Mouse (Mus musculus) stomach, postnatal 0 days (tissue): ENCODE results near the gene P2ry6. TPM values are rescaled to one million over a fixed set of nuclear protein-coding genes. Genes with fewer than 3 reads are reported as not detected.

Experiments
- ATAC-seq: fragments of 200-750 bp; cut with Nextera tagmentation; 2 replicates; pipeline ENCODE4 v1.8.0; 2017; ENCODE audit not compliant: low FRiP score, low TSS enrichment
- DNase-seq: peaks from one replicate; pipeline ENCODE4 v3.0.0-alpha.2; 2016; ENCODE audit warnings: low spot score
- H3K27ac ChIP-seq: fragments of 300-500 bp; sonication (generic); replicated peaks from 2 replicates; pipeline ENCODE4 v1.5.1; 2014; ENCODE audit warnings: mild to moderate bottlenecking, control low read depth
- H3K27me3 ChIP-seq: fragments of 300-500 bp; sonication (generic); 2 replicates; pipeline ENCODE4 v1.6.1; 2014; ENCODE audit warnings: low read length; ENCODE audit not compliant: control insufficient read depth, insufficient read depth
- H3K36me3 ChIP-seq: fragments of 300-500 bp; sonication (generic); 2 replicates; pipeline ENCODE4 v1.6.1; 2014; ENCODE audit warnings: low read length, mixed read lengths; ENCODE audit not compliant: control insufficient read depth, insufficient read depth
- H3K4me1 ChIP-seq: fragments of 300-500 bp; sonication (generic); replicated peaks from 2 replicates; pipeline ENCODE4 v1.6.1; 2014; ENCODE audit warnings: antibody characterized with exemption; ENCODE audit not compliant: control insufficient read depth, insufficient read depth
- H3K4me2 ChIP-seq: fragments of 300-500 bp; sonication (generic); replicated peaks from 2 replicates; pipeline ENCODE4 v1.6.1; 2014; ENCODE audit warnings: low read depth, mild to moderate bottlenecking, control low read depth, moderate library complexity
- H3K4me3 ChIP-seq: fragments of 300-500 bp; sonication (generic); 2 replicates; pipeline ENCODE4 v1.5.1; 2014; ENCODE audit warnings: low read depth, low read length, control low read depth
- H3K9ac ChIP-seq: fragments of 300-500 bp; sonication (generic); 2 replicates; pipeline ENCODE4 v1.6.1; 2014; ENCODE audit warnings: mild to moderate bottlenecking, low read length, control low read depth, mixed read lengths
- H3K9me3 ChIP-seq: fragments of 300-500 bp; sonication (generic); 2 replicates; pipeline ENCODE4 v1.6.1; 2016; ENCODE audit warnings: low read length; ENCODE audit not compliant: control insufficient read depth
- CTCF ChIP-seq: IDR thresholded peaks from 2 replicates; pipeline ENCODE4 v1.5.1; 2016; ENCODE audit warnings: antibody characterized with exemption, low read depth, mild to moderate bottlenecking, moderate library complexity
- EP300 ChIP-seq: optimal IDR thresholded peaks from 2 replicates; pipeline ENCODE3; 2016; ENCODE audit warnings: antibody characterized with exemption
- WGBS: fragments of 180-500 bp; shearing (Covaris S2); extraction: QIAGEN DNeasy Blood & Tissue Kit; methylation state at CpG from one replicate; pipeline ENCODE4 v1.1.7; 2014; 5-methylcytosine and 5-hydroxymethylcytosine counted together
- polyA plus RNA-seq: library from polyadenylated mRNA; unstranded; fragments of >200 nt; fragmentation: Nextera tagmentation; extraction: Ambion mirVana; gene quantifications from 2 replicates; pipeline ENCODE4 v1.2.1, GENCODE M21; 2015

P2ry6 gene
- polyA plus RNA-seq, 1 experiment from 2014 or later, result 6.1 TPM

GRCm38 (mm10) chr7:100984452-100985395, 10.3 kb upstream of the P2ry6 start:
- Histone ChIP-seq H3K4me3 (no peak overlapping the region), H3K9me3 (no peaks in the 10 kb centered on the region), H3K4me2 (0 out of 2 replicates have a peak overlapping the region, but pooled peaks have one; percentile 6), H3K9ac (no peak overlapping the region), H3K4me1 (no peaks in the 10 kb centered on the region), H3K27me3 (no peaks in the 10 kb centered on the region), H3K27ac (peak overlapping the region; percentile 9; the same call in 1 of the 2 replicates), H3K36me3 (no peaks in the 10 kb centered on the region)
- no peak for TF ChIP-seq EP300
- TF ChIP-seq CTCF, result 0 out of 2 replicates have a peak, but pooled peaks have one; percentile 4
- ATAC-seq (peak; percentile 75), DNase-seq (peak; percentile 59)
- 39% methylated on average over 21 of the region's 21 CpGs for WGBS

DNA sequence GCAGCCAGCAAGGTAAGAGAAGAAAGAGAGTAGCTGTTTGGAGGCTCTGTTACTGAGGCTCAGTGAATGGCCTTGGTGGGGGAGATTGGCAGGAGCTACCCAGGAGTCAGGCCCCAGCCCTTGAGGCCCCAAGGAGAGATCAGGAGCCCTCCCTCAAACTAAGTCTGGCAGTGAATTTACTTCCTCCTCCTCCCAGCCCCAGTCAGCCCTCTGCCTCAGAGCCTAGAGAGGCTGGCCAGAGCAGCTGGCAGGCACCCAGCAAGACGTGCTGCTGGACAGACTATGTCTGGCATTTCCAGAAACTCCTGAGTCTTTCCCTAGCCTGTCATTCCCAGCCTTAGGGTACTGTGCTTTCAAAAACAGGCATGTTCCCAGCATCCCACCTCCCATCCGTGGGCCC, 4.7 kb upstream of the P2ry6 start:
- Histone ChIP-seq H3K4me1 (peaks cover 9% of the 10 kb centered on the region), H3K9ac (no peak overlapping the region), H3K36me3 (no peaks in the 10 kb centered on the region), H3K27ac (0 out of 2 replicates have a peak overlapping the region, but pooled peaks have one; percentile 2), H3K27me3 (no peaks in the 10 kb centered on the region), H3K4me3 (no peak overlapping the region), H3K4me2 (no peak overlapping the region), H3K9me3 (no peaks in the 10 kb centered on the region)
- WGBS, result 20% methylated on average over 2 of the region's 2 CpGs
- peak; percentile 74 for ATAC-seq
- DNase-seq, result peak; percentile 67
- TF ChIP-seq CTCF (no peak), EP300 (no peak)

GRCm38 (mm10) chr7:100978171-100978570, 3.7 kb upstream of the P2ry6 start:
- Histone ChIP-seq H3K4me3 (no peak overlapping the region), H3K27ac (no peak overlapping the region), H3K36me3 (no peaks in the 10 kb centered on the region), H3K27me3 (no peaks in the 10 kb centered on the region), H3K9me3 (no peaks in the 10 kb centered on the region), H3K4me2 (no peak overlapping the region), H3K4me1 (peaks cover 9% of the 10 kb centered on the region), H3K9ac (no peak overlapping the region)
- 84% methylated on average over 5 of the region's 5 CpGs for WGBS
- ATAC-seq (no peak), DNase-seq (no peak)
- no peak for TF ChIP-seq EP300
- no peak for TF ChIP-seq CTCF

DNA sequence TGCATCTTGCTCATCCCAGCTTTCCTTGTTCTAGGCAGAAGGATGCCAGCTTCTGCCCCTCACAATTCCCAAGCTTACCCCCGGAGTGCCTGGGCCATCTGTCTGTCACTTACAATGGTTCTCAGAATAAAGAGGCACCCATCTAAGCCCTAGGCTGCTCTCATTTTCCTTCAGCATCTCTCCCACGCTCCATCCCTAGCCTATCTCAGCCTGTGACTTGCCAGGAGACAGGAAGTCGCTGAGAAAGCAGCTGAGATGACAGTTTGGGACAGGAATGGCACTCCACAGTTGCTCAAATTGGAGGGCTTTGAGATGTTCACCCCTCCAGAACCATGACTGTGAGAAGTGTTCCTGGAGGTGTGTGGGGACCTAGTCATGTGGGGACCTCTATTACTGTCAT, 1.6 kb downstream of the P2ry6 start:
- Histone ChIP-seq H3K4me2 (no peak overlapping the region), H3K27ac (no peak overlapping the region), H3K4me3 (no peak overlapping the region), H3K4me1 (peaks cover 3% of the 10 kb centered on the region; the same call in 1 of the 2 replicates), H3K36me3 (no peaks in the 10 kb centered on the region), H3K9ac (no peak overlapping the region), H3K9me3 (no peaks in the 10 kb centered on the region), H3K27me3 (no peaks in the 10 kb centered on the region)
- TF ChIP-seq EP300 (no peak), CTCF (no peak)
- ATAC-seq (no peak), DNase-seq (no peak)
- 56% methylated on average over 3 of the region's 3 CpGs for WGBS

GRCm38 (mm10) chr7:100968874-100969659, 5.4 kb downstream of the P2ry6 start:
- Histone ChIP-seq H3K4me3 (no peak overlapping the region), H3K27ac (no peak overlapping the region), H3K4me1 (no peaks in the 10 kb centered on the region), H3K9ac (no peak overlapping the region), H3K4me2 (no peak overlapping the region), H3K27me3 (no peaks in the 10 kb centered on the region), H3K36me3 (no peaks in the 10 kb centered on the region), H3K9me3 (no peaks in the 10 kb centered on the region)
- no peak for TF ChIP-seq CTCF
- TF ChIP-seq EP300, result no peak
- no peak for ATAC-seq
- 80% methylated on average over 10 of the region's 10 CpGs for WGBS
- no peak for DNase-seq
